ENCODE assay signal across 22 mouse cellular contexts in the genomic region with DNA sequence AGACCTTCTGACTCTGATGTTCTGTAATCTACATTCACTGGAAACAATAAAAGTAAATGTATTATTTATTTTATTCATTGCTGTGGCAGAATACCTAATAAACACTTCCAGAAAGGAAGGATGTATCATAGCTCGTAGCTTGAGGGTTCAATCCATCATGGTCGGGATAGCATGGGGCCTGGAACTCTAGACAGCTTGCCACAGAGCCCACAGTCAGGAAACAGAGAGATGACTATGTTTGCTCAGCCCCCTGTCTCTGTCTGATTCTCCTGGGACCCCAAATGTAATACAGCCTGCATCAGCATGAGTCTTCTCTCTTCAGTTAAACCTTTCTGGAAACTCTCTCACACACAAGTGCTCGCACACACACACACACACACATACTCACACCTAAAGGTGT.
DNase-seq lines count a peak whose midpoint lies in the region; ATAC-seq and TF ChIP-seq lines count a peak whose summit lies in the region.
"Had no signal": no experiment of that assay in that cellular context is flagged by ENCODE, and none has a peak within 500 bp of the region (broad histone marks: within the 10 kb centered on the region; RNA-seq: fewer than 3 reads in every experiment).

No protein-coding gene starts in this region.

- H3K9ac ChIP-seq in heart, embryonic 12.5 days, result no peak overlapping the region
- no peak overlapping the region for H3K9ac ChIP-seq in lung, embryonic 14.5 days
- H3K9ac ChIP-seq in stomach, embryonic 16.5 days (ENCODE audit: low read length), result no peak overlapping the region
- no peak overlapping the region for H3K9ac ChIP-seq in stomach, postnatal 0 days (ENCODE audit: low read length)
- H3K9ac ChIP-seq: forebrain, embryonic 13.5 days; forebrain, postnatal 0 days; heart, embryonic 15.5 days; hindbrain, embryonic 15.5 days had no signal

- no peak for ATAC-seq in heart, embryonic 12.5 days (ENCODE audit: insufficient number of reproducible peaks, low FRiP score)
- 0 out of 2 replicates have a peak, but pooled peaks have one; percentile 52 for ATAC-seq in lung, embryonic 14.5 days (ENCODE audit: insufficient read depth)
- ATAC-seq in stomach, embryonic 16.5 days (ENCODE audit: insufficient read depth, low FRiP score), result no peak
- no peak for ATAC-seq in stomach, postnatal 0 days (ENCODE audit: low FRiP score, low TSS enrichment)
- ATAC-seq: CD4-positive, CD25-positive, alpha-beta regulatory T cell, adult 4 months; forebrain, embryonic 13.5 days; forebrain, postnatal 0 days; intestine, embryonic 16.5 days had no signal

- TF ChIP-seq EP300 in stomach, postnatal 0 days (optimal IDR thresholded peaks at IDR 0.05), result no peak

- no peaks in the 10 kb centered on the region for H3K9me3 ChIP-seq in heart, embryonic 12.5 days (replicated peaks)
- no peaks in the 10 kb centered on the region for H3K9me3 ChIP-seq in lung, embryonic 14.5 days (ENCODE audit: low read depth, low read length)
- H3K9me3 ChIP-seq in stomach, embryonic 16.5 days (replicated peaks; ENCODE audit: control insufficient read depth, low read length), result no peaks in the 10 kb centered on the region
- no peaks in the 10 kb centered on the region for H3K9me3 ChIP-seq in stomach, postnatal 0 days (ENCODE audit: control insufficient read depth, low read length)
- H3K9me3 ChIP-seq: embryonic facial prominence, embryonic 10.5 days; forebrain, embryonic 13.5 days; G1E; heart, embryonic 15.5 days; hindbrain, embryonic 15.5 days had no signal

- peak; percentile 85 for DNase-seq in heart, adult 11 months
- DNase-seq in lung, embryonic 14.5 days, result no peak
- DNase-seq in lung, adult 2 months, result no peak
- DNase-seq in stomach, postnatal 0 days (ENCODE audit: low spot score), result no peak
- no peak for DNase-seq in cerebellum, adult 9-10 months
- DNase-seq: adrenal gland, adult 8-10 months; adrenal gland, postnatal 36 days; B cell, adult 2 months; cerebellum, adult 11 months; cerebellum, adult 8-10 months; cerebellum, postnatal 25 days; forebrain, postnatal 0 days; gastrocnemius, postnatal 36 days had no signal

- no peak for TF ChIP-seq CTCF in lung, embryonic 14.5 days (IDR thresholded peaks at IDR 0.05; ENCODE audit: low read depth)
- TF ChIP-seq CTCF in lung, adult 2 months (IDR thresholded peaks at IDR 0.05; ENCODE audit: insufficient read depth, low read length), result no peak
- TF ChIP-seq CTCF in stomach, postnatal 0 days (IDR thresholded peaks at IDR 0.05; ENCODE audit: low read depth), result no peak

- WGBS in heart, embryonic 12.5 days, result 86% methylated on average over 3 of the region's 3 CpGs
- 61% methylated on average over 3 of the region's 3 CpGs for WGBS in lung, embryonic 14.5 days
- WGBS in lung, adult 2 months, result 59% methylated on average over 3 of the region's 3 CpGs
- 71% methylated on average over 3 of the region's 3 CpGs for WGBS in stomach, embryonic 16.5 days
- 68% methylated on average over 3 of the region's 3 CpGs for WGBS in stomach, postnatal 0 days

- no peaks in the 10 kb centered on the region for H3K36me3 ChIP-seq in heart, embryonic 12.5 days
- no peaks in the 10 kb centered on the region for H3K36me3 ChIP-seq in lung, embryonic 14.5 days (ENCODE audit: insufficient read depth)
- H3K36me3 ChIP-seq in stomach, embryonic 16.5 days (ENCODE audit: control insufficient read depth, insufficient read depth, low read length), result no peaks in the 10 kb centered on the region
- H3K36me3 ChIP-seq in stomach, postnatal 0 days (ENCODE audit: control insufficient read depth, insufficient read depth, low read length), result no peaks in the 10 kb centered on the region
- H3K36me3 ChIP-seq: embryonic facial prominence, embryonic 10.5 days; G1E; heart, embryonic 15.5 days; hindbrain, embryonic 15.5 days had no signal

- no peak overlapping the region for H3K4me2 ChIP-seq in heart, embryonic 12.5 days
- H3K4me2 ChIP-seq in lung, embryonic 14.5 days, result no peak overlapping the region
- no peak overlapping the region for H3K4me2 ChIP-seq in stomach, embryonic 16.5 days (ENCODE audit: low read depth, low read length)
- H3K4me2 ChIP-seq in stomach, postnatal 0 days (replicated peaks; ENCODE audit: low read depth), result no peak overlapping the region
- H3K4me2 ChIP-seq: forebrain, embryonic 13.5 days; heart, embryonic 15.5 days; hindbrain, embryonic 15.5 days had no signal

- no peaks in the 10 kb centered on the region for H3K4me1 ChIP-seq in heart, embryonic 12.5 days (replicated peaks)
- no peaks in the 10 kb centered on the region for H3K4me1 ChIP-seq in lung, embryonic 14.5 days (ENCODE audit: insufficient read depth)
- no peaks in the 10 kb centered on the region; the same call in 1 of the 2 replicates for H3K4me1 ChIP-seq in lung, adult 2 months (ENCODE audit: control insufficient read depth, insufficient read depth, low read length)
- no peaks in the 10 kb centered on the region for H3K4me1 ChIP-seq in stomach, embryonic 16.5 days (ENCODE audit: control insufficient read depth, insufficient read depth, low read length)
- H3K4me1 ChIP-seq in stomach, postnatal 0 days (replicated peaks; ENCODE audit: control insufficient read depth, insufficient read depth), result no peaks in the 10 kb centered on the region
- H3K4me1 ChIP-seq: heart, embryonic 15.5 days; hindbrain, embryonic 15.5 days had no signal

- TF ChIP-seq POLR2A in lung, adult 2 months (IDR thresholded peaks at IDR 0.05; ENCODE audit: borderline replicate concordance, extremely low read depth, low read depth, low read length), result no peak

- H3K4me3 ChIP-seq in heart, embryonic 12.5 days, result no peak overlapping the region
- H3K4me3 ChIP-seq in lung, embryonic 14.5 days (ENCODE audit: low read depth, low read length), result no peak overlapping the region
- H3K4me3 ChIP-seq in lung, adult 2 months (replicated peaks; ENCODE audit: extremely low read depth, low read depth, low read length), result no peak overlapping the region
- no peak overlapping the region for H3K4me3 ChIP-seq in stomach, embryonic 16.5 days (replicated peaks; ENCODE audit: low read length)
- no peak overlapping the region for H3K4me3 ChIP-seq in stomach, postnatal 0 days (ENCODE audit: low read depth, low read length)
- H3K4me3 ChIP-seq: embryonic facial prominence, embryonic 10.5 days; forebrain, embryonic 13.5 days; heart, embryonic 15.5 days; hindbrain, embryonic 15.5 days had no signal

- H3K27ac ChIP-seq in heart, embryonic 12.5 days (ENCODE audit: poor library complexity, severe bottlenecking), result no peak overlapping the region
- no peak overlapping the region for H3K27ac ChIP-seq in lung, embryonic 14.5 days (ENCODE audit: low read depth)
- 0 out of 2 replicates have a peak overlapping the region, but pooled peaks have one; percentile 33 for H3K27ac ChIP-seq in stomach, embryonic 16.5 days (ENCODE audit: low read length)
- no peak overlapping the region for H3K27ac ChIP-seq in stomach, postnatal 0 days (replicated peaks)
- H3K27ac ChIP-seq: embryonic facial prominence, embryonic 10.5 days; forebrain, embryonic 13.5 days; heart, embryonic 15.5 days; hindbrain, embryonic 15.5 days had no signal

- no peaks in the 10 kb centered on the region for H3K27me3 ChIP-seq in heart, embryonic 12.5 days (replicated peaks)
- no peaks in the 10 kb centered on the region for H3K27me3 ChIP-seq in lung, embryonic 14.5 days (ENCODE audit: insufficient read depth, low read length)
- H3K27me3 ChIP-seq in stomach, embryonic 16.5 days (ENCODE audit: control insufficient read depth, insufficient read depth, low read length), result no peaks in the 10 kb centered on the region
- H3K27me3 ChIP-seq in stomach, postnatal 0 days (ENCODE audit: control insufficient read depth, insufficient read depth, low read length), result no peaks in the 10 kb centered on the region
- H3K27me3 ChIP-seq: forebrain, embryonic 13.5 days; heart, embryonic 15.5 days; hindbrain, embryonic 15.5 days had no signal
